Mouse (Mus musculus): ENCODE results near the gene Cltb. TPM values are rescaled to one million over a fixed set of nuclear protein-coding genes. Genes with fewer than 3 reads are reported as not detected.

The Cltb gene
- total and polyA plus RNA-seq, 3 experiments, result 9.2 to 19.5 (median 17.9) TPM

GRCm38 (mm10) chr13:54548036-54548435 lies 63.1 kb downstream of the Cltb start:
- dilution Hi-C loops (cut with MboI; ENCODE audit: extremely low pct_ligation_motif_present, extremely low pct_unique_long_range_greater_than_20kb, low sequenced_read_pairs), result no loop called here
- DNase-seq (ENCODE audit: extremely low read depth), result no peak
- no peaks in the 10 kb centered on the region for H3K79me2 ChIP-seq (replicated peaks; ENCODE audit: control insufficient read depth, extremely low read depth, insufficient read depth, poor library complexity, severe bottlenecking)
- no peak overlapping the region for H3K9ac ChIP-seq (ENCODE audit: insufficient read depth, low read depth)
- no peak overlapping the region for H3K4me3 ChIP-seq (replicated peaks in 1 of 3; ENCODE audit: low read depth in 2 of 3, low read length in 2 of 3, poor library complexity in 1 of 3)
- peaks cover 51 to 76% of the 10 kb centered on the region in 2 experiments for H3K36me3 ChIP-seq (replicated peaks in 1 of 2; ENCODE audit: control insufficient read depth in 1 of 2, insufficient read depth in 1 of 2, low read length in 1 of 2)
- TF ChIP-seq RCOR1 (conservative IDR thresholded peaks at IDR 0.05; ENCODE audit: low read depth, low read length) (no peak), NELFE (IDR thresholded peaks at IDR 0.05; ENCODE audit: low read depth, low read length) (no peak), PAX5 (IDR thresholded peaks at IDR 0.05; ENCODE audit: low read length) (no peak), ELF1 (IDR thresholded peaks at IDR 0.05; ENCODE audit: low read depth, low read length) (no peak), POLR2A (IDR thresholded peaks at IDR 0.05; ENCODE audit: low read depth, low read length) (no peak), TBP (conservative IDR thresholded peaks at IDR 0.05; ENCODE audit: low read depth, low read length) (no peak), JUND (conservative IDR thresholded peaks at IDR 0.05; ENCODE audit: low read depth, low read length) (no peak), ZMIZ1 (IDR thresholded peaks at IDR 0.05; ENCODE audit: low read depth, low read length) (no peak), UBTF (IDR thresholded peaks at IDR 0.05; ENCODE audit: low read depth, low read length) (no peak), KAT2A (IDR thresholded peaks at IDR 0.05; ENCODE audit: insufficient replicate concordance, low read length) (no peak), BHLHE40 (IDR thresholded peaks at IDR 0.05; ENCODE audit: low read depth, low read length) (no peak), MAFK (IDR thresholded peaks at IDR 0.05; ENCODE audit: insufficient replicate concordance, low read length) (no peak), EP300 (IDR thresholded peaks at IDR 0.05; ENCODE audit: low read length) (no peak), ETS1 (conservative IDR thresholded peaks at IDR 0.05; ENCODE audit: low read depth, low read length) (no peak), NRF1 (IDR thresholded peaks at IDR 0.05; ENCODE audit: low read depth, low read length) (no peak), RAD21 (IDR thresholded peaks at IDR 0.05; ENCODE audit: low read depth, low read length) (no peak), GABPA (IDR thresholded peaks at IDR 0.05; ENCODE audit: insufficient replicate concordance, low read depth, low read length) (no peak), ZC3H11A (IDR thresholded peaks at IDR 0.05; ENCODE audit: low read depth, low read length) (no peak)
- H3K4me2 ChIP-seq (ENCODE audit: insufficient read depth, low read depth, poor library complexity, severe bottlenecking), result no peak overlapping the region
- no peak overlapping the region for H3K27ac ChIP-seq (ENCODE audit: insufficient read depth, low read depth)
- H3K27me3 ChIP-seq (replicated peaks), result no peaks in the 10 kb centered on the region
- in situ Hi-C loops (cut with MboI; ENCODE audit: low pct_ligation_motif_present, low pct_unique_long_range_greater_than_20kb, low sequenced_read_pairs), result no loop called here
- no peaks in the 10 kb centered on the region for H3K9me3 ChIP-seq (replicated peaks; ENCODE audit: low read length)
- H3K4me1 ChIP-seq (ENCODE audit: control insufficient read depth in 1 of 2, insufficient read depth in 2 of 2), result no peaks in the 10 kb centered on the region

Other genes with a start within 250 kb of the Cltb start
- 0.04 and 0.21 TPM in 2 replicates for gene Cplx2, start 240.0 kb downstream of the Cltb start, total RNA-seq (2012; rRNA removed)
- 0.04 and 0.05 TPM in 2 replicates for gene Cplx2, start 240.0 kb downstream of the Cltb start, total RNA-seq (2014; rRNA removed)
- 0.11 and 0.19 TPM in 2 replicates for gene Cplx2, start 240.0 kb downstream of the Cltb start, polyA plus RNA-seq (2012; ENCODE audit: insufficient read length, low read depth)
- gene Thoc3, start 142.5 kb downstream of the Cltb start, total RNA-seq (2012; rRNA removed), result 77.5 and 84.5 TPM in 2 replicates
- 72.1 and 81.8 TPM in 2 replicates for gene Thoc3, start 142.5 kb downstream of the Cltb start, total RNA-seq (2014; rRNA removed)
- gene Thoc3, start 142.5 kb downstream of the Cltb start, polyA plus RNA-seq (2012; ENCODE audit: insufficient read length, low read depth), result 93.1 and 98.7 TPM in 2 replicates
- gene Simc1, start 107.6 kb downstream of the Cltb start, total RNA-seq (2012; rRNA removed), result 6.8 and 8.1 TPM in 2 replicates
- gene Simc1, start 107.6 kb downstream of the Cltb start, total RNA-seq (2014; rRNA removed), result 4.8 and 6.2 TPM in 2 replicates
- 16.0 and 16.6 TPM in 2 replicates for gene Simc1, start 107.6 kb downstream of the Cltb start, polyA plus RNA-seq (2012; ENCODE audit: insufficient read length, low read depth)
- 25.0 and 26.4 TPM in 2 replicates for gene 4833439L19Rik, start 45.9 kb downstream of the Cltb start, total RNA-seq (2012; rRNA removed)
- 23.1 and 23.5 TPM in 2 replicates for gene 4833439L19Rik, start 45.9 kb downstream of the Cltb start, total RNA-seq (2014; rRNA removed)
- 23.0 and 23.5 TPM in 2 replicates for gene 4833439L19Rik, start 45.9 kb downstream of the Cltb start, polyA plus RNA-seq (2012; ENCODE audit: insufficient read length, low read depth)
- gene Arl10, start 36.3 kb downstream of the Cltb start, total RNA-seq (2012; rRNA removed), result 14.6 and 17.4 TPM in 2 replicates
- 1.7 TPM in 2 replicates for gene Arl10, start 36.3 kb downstream of the Cltb start, total RNA-seq (2014; rRNA removed)
- 2.5 and 2.9 TPM in 2 replicates for gene Arl10, start 36.3 kb downstream of the Cltb start, polyA plus RNA-seq (2012; ENCODE audit: insufficient read length, low read depth)
- gene Nop16, start 21.3 kb downstream of the Cltb start, total RNA-seq (2012; rRNA removed), result 100 and 137 TPM in 2 replicates
- 127 and 132 TPM in 2 replicates for gene Nop16, start 21.3 kb downstream of the Cltb start, total RNA-seq (2014; rRNA removed)
- gene Nop16, start 21.3 kb downstream of the Cltb start, polyA plus RNA-seq (2012; ENCODE audit: insufficient read length, low read depth), result 187 and 197 TPM in 2 replicates
- gene Higd2a, start 21.1 kb downstream of the Cltb start, total RNA-seq (2012; rRNA removed), result 75.7 and 86.0 TPM in 2 replicates
- gene Higd2a, start 21.1 kb downstream of the Cltb start, total RNA-seq (2014; rRNA removed), result 44.2 and 51.6 TPM in 2 replicates
- gene Higd2a, start 21.1 kb downstream of the Cltb start, polyA plus RNA-seq (2012; ENCODE audit: insufficient read length, low read depth), result 89.8 and 106 TPM in 2 replicates
- gene Faf2, start 10.4 kb upstream of the Cltb start, total RNA-seq (2012; rRNA removed), result 39.6 and 40.8 TPM in 2 replicates
- 43.7 and 50.5 TPM in 2 replicates for gene Faf2, start 10.4 kb upstream of the Cltb start, total RNA-seq (2014; rRNA removed)
- 51.7 and 56.6 TPM in 2 replicates for gene Faf2, start 10.4 kb upstream of the Cltb start, polyA plus RNA-seq (2012; ENCODE audit: insufficient read length, low read depth)
- 12.3 TPM in 2 replicates for gene Rnf44, start 82.6 kb upstream of the Cltb start, total RNA-seq (2012; rRNA removed)
- 5.6 and 6.7 TPM in 2 replicates for gene Rnf44, start 82.6 kb upstream of the Cltb start, total RNA-seq (2014; rRNA removed)
- gene Rnf44, start 82.6 kb upstream of the Cltb start, polyA plus RNA-seq (2012; ENCODE audit: insufficient read length, low read depth), result 32.5 and 38.1 TPM in 2 replicates
- not detected in 2 replicates for gene Cdhr2, start 90.1 kb upstream of the Cltb start, total RNA-seq (2012; rRNA removed)
- gene Cdhr2, start 90.1 kb upstream of the Cltb start, total RNA-seq (2014; rRNA removed), result not detected in 2 replicates
- gene Cdhr2, start 90.1 kb upstream of the Cltb start, polyA plus RNA-seq (2012; ENCODE audit: insufficient read length, low read depth), result not detected in 2 replicates
- gene Gprin1, start 138.5 kb upstream of the Cltb start, total RNA-seq (2012; rRNA removed), result not detected in 2 replicates
- not detected in 2 replicates for gene Gprin1, start 138.5 kb upstream of the Cltb start, total RNA-seq (2014; rRNA removed)
- not detected in 2 replicates for gene Gprin1, start 138.5 kb upstream of the Cltb start, polyA plus RNA-seq (2012; ENCODE audit: insufficient read length, low read depth)
- gene Sncb, start 155.3 kb upstream of the Cltb start, total RNA-seq (2012; rRNA removed), result not detected in 2 replicates
- gene Sncb, start 155.3 kb upstream of the Cltb start, total RNA-seq (2014; rRNA removed), result not detected in 2 replicates
- not detected in 2 replicates for gene Sncb, start 155.3 kb upstream of the Cltb start, polyA plus RNA-seq (2012; ENCODE audit: insufficient read length, low read depth)
- not detected in 2 replicates for gene Eif4e1b, start 172.7 kb upstream of the Cltb start, total RNA-seq (2012; rRNA removed)
- not detected in 2 replicates for gene Eif4e1b, start 172.7 kb upstream of the Cltb start, total RNA-seq (2014; rRNA removed)
- not detected in 2 replicates for gene Eif4e1b, start 172.7 kb upstream of the Cltb start, polyA plus RNA-seq (2012; ENCODE audit: insufficient read length, low read depth)
- gene Tspan17, start 178.0 kb upstream of the Cltb start, total RNA-seq (2012; rRNA removed), result 0.63 and 0.68 TPM in 2 replicates
- 0.19 TPM in 1 of 2 replicates, not detected in the other for gene Tspan17, start 178.0 kb upstream of the Cltb start, total RNA-seq (2014; rRNA removed)
- gene Tspan17, start 178.0 kb upstream of the Cltb start, polyA plus RNA-seq (2012; ENCODE audit: insufficient read length, low read depth), result 0.61 and 0.91 TPM in 2 replicates

All from CH12.LX (cell line).